Mouse (Mus musculus): ENCODE measurements at regions not wholly inside any gene's neighbourhood (a gene's known extent, or its start where the extent isn't known, plus 50 kb on each side); places are given as distances from the start of the nearest gene placed in this dataset.

- TF ChIP-seq POLR2A (IDR thresholded peaks at IDR 0.05; ENCODE audit: borderline replicate concordance, control insufficient read depth, low read depth, low read length) (no peak), CTCF (IDR thresholded peaks at IDR 0.05; ENCODE audit: control insufficient read depth, insufficient read depth, low read length) (no peak)
Measured at GRCm38 (mm10) chr10:91575323-91576064, 394.4 kb upstream of the Tmpo start.
